Mouse (Mus musculus) c-Kit-positive CD71-positive TER-119-negative erythroid progenitor cells, embryonic 14.5 days (primary cell): Measurements from ENCODE around the gene Fermt2.
A peak's percentile ranks its signal among the peaks of the same experiment; 100 is the strongest.

Experiments
- DNase-seq: peaks from one replicate; pipeline ENCODE4 v3.0.0-alpha.2; 2013; ENCODE audit warnings: low read depth

Gene Fermt2

GRCm38 (mm10) chr14:45434220-45434619 is 95.7 kb downstream of the Fermt2 start:
- no peak for DNase-seq

- DNase-seq, result no peak
Observed at GRCm38 (mm10) chr14:45432003-45432402, 97.9 kb downstream of the Fermt2 start.

- no peak for DNase-seq
Observed at GRCm38 (mm10) chr14:45430066-45430842, 99.7 kb downstream of the Fermt2 start.

GRCm38 (mm10) chr14:45423220-45423619 is 106.7 kb downstream of the Fermt2 start:
- DNase-seq, result peak; percentile 53

GRCm38 (mm10) chr14:45422371-45422770 is 107.5 kb downstream of the Fermt2 start:
- no peak for DNase-seq

- no peak for DNase-seq
Observed at GRCm38 (mm10) chr14:45419323-45419722, 110.6 kb downstream of the Fermt2 start.

GRCm38 (mm10) chr14:45418553-45418952 is 111.4 kb downstream of the Fermt2 start:
- DNase-seq, result no peak

GRCm38 (mm10) chr14:45416265-45416664 is 113.7 kb downstream of the Fermt2 start:
- DNase-seq, result no peak
